Mouse (Mus musculus) kidney, postnatal 14 days (tissue): ENCODE data around the gene Prdx4.
"Not testable (repeated sequence)": the region's sequence is repeated elsewhere in the genome, so short reads cannot be mapped to it uniquely, and the experiment has no call there.

ENCODE experiments used
- DNase-seq: peaks from one replicate; pipeline ENCODE4 v3.0.0; 2022; ENCODE audit warnings: mixed read lengths

Gene Prdx4

GRCm38 (mm10) chrX:155340654-155341053 is at the start of gene Prdx4:
Gene Prdx4, minus strand, starts transcription at chrX:155340754.
- DNase-seq: no peak

DNA sequence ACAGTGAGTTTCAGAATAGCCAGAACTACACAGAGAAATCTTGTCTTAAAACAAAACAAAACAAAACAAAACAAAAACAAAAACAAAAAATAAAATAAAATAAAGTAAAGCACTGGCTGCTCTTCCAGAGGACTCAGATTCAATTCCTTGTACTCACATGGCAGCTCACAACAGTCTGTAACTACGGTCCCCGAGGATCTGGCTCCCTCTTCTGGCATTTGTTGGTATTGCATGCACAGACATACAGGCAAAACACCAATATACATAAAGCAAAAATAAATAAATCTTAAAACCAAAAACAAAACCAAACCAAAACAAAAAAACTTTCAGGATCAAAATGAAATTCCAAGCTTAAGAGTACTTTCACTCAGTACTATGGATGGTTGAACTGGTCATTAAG is 36.0 kb upstream of the Prdx4 start:
- peak; percentile 12 for DNase-seq

GRCm38 (mm10) chrX:155375458-155375857 is 34.9 kb upstream of the Prdx4 start:
- no peak for DNase-seq

- not testable (repeated sequence) for DNase-seq
These were observed 29.6 kb upstream of the Prdx4 start for GRCm38 (mm10) chrX:155370110-155370509.

GRCm38 (mm10) chrX:155365095-155365494 is 24.5 kb upstream of the Prdx4 start:
- DNase-seq: no peak

- no peak for DNase-seq
These were observed 5.7 kb upstream of the Prdx4 start for GRCm38 (mm10) chrX:155346249-155346648.

GRCm38 (mm10) chrX:155337905-155338721 is 2.4 kb downstream of the Prdx4 start:
- DNase-seq: peak; percentile 86

- no peak for DNase-seq
These were observed 3.0 kb downstream of the Prdx4 start for GRCm38 (mm10) chrX:155337567-155337904.

GRCm38 (mm10) chrX:155318005-155318404 is 22.5 kb downstream of the Prdx4 start:
- DNase-seq: peak; percentile 40

GRCm38 (mm10) chrX:155306390-155306789 is 34.2 kb downstream of the Prdx4 start:
- DNase-seq: no peak

- no peak for DNase-seq
These were observed 60.0 kb downstream of the Prdx4 start for GRCm38 (mm10) chrX:155280427-155281044.

GRCm38 (mm10) chrX:155278483-155278882 is 62.1 kb downstream of the Prdx4 start:
- DNase-seq: no peak
